Mouse (Mus musculus): ENCODE measurements around the gene Rnf150. TPM values are rescaled to one million over a fixed set of nuclear protein-coding genes. Genes with fewer than 3 reads are reported as not detected.
A peak's percentile ranks its signal among the peaks of the same experiment; 100 is the strongest.

The Rnf150 gene
- polyA plus RNA-seq, 1 experiment from 2014 or later: 0.17 TPM

- H3K9ac ChIP-seq: peak overlapping the region; percentile 51
- no peak overlapping the region for H3K27ac ChIP-seq
- H3K9me3 ChIP-seq (replicated peaks): no peaks in the 10 kb centered on the region
- H3K4me3 ChIP-seq: peak overlapping the region; percentile 61
- H3K36me3 ChIP-seq: no peaks in the 10 kb centered on the region
- H3K4me2 ChIP-seq: peak overlapping the region; percentile 87
- ATAC-seq: peak; percentile 37; the same call in 1 of the 2 replicates
- peaks cover 46% of the 10 kb centered on the region for H3K27me3 ChIP-seq (replicated peaks)
- under 1% methylated on average over 80 of the region's 80 CpGs for WGBS (ENCODE audit: insufficient replicate concordance)
- H3K4me1 ChIP-seq: peaks cover 3% of the 10 kb centered on the region; the same call in 1 of the 2 replicates
Observed at GRCm38 (mm10) chr8:82863745-82864520, 777 bp downstream of the Rnf150 start.

- no peak overlapping the region; the same call in 1 of the 2 replicates for H3K9ac ChIP-seq
- H3K36me3 ChIP-seq: no peaks in the 10 kb centered on the region
- H3K27me3 ChIP-seq (replicated peaks): peaks cover 46% of the 10 kb centered on the region
- H3K9me3 ChIP-seq (replicated peaks): no peaks in the 10 kb centered on the region
- ATAC-seq: no peak
- peak overlapping the region; percentile 61 for H3K4me3 ChIP-seq
- H3K4me2 ChIP-seq: peak overlapping the region; percentile 87
- H3K27ac ChIP-seq: no peak overlapping the region
- peaks cover 3% of the 10 kb centered on the region; the same call in 1 of the 2 replicates for H3K4me1 ChIP-seq
- WGBS (ENCODE audit: insufficient replicate concordance): 6% methylated on average over 10 of the region's 10 CpGs
Observed at GRCm38 (mm10) chr8:82864521-82864818, 1.3 kb downstream of the Rnf150 start.

DNA sequence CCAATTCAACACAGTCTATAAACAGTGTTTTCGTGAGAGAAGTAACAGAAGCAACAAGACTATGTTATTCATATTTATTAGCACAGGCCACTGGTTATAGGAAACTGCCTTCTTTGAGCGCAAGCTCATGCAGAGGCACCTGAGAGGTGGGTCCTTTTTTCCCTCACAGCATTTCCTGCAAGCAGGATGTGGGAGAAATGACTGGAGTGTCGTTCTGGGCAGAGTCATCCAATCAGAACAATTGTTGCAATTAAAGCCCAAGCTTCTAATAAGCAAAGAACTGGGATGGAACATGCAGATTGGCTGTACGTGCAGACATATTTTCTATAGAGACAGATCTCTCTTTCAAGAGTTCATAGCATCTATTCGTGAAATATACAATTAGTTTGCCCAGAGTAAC is 2.1 kb downstream of the Rnf150 start:
- H3K4me3 ChIP-seq: no peak overlapping the region
- no peak overlapping the region for H3K9ac ChIP-seq
- H3K27me3 ChIP-seq (replicated peaks): peaks cover 46% of the 10 kb centered on the region
- no peak overlapping the region for H3K27ac ChIP-seq
- no peak for ATAC-seq
- WGBS (ENCODE audit: insufficient replicate concordance): 43% methylated on average over 5 of the region's 5 CpGs
- no peaks in the 10 kb centered on the region for H3K9me3 ChIP-seq (replicated peaks)
- H3K4me2 ChIP-seq: peak overlapping the region; percentile 87; the same call in 1 of the 2 replicates
- H3K36me3 ChIP-seq: no peaks in the 10 kb centered on the region
- H3K4me1 ChIP-seq: peaks cover 3% of the 10 kb centered on the region; the same call in 1 of the 2 replicates

- no peak overlapping the region for H3K27ac ChIP-seq
- H3K9me3 ChIP-seq (replicated peaks): no peaks in the 10 kb centered on the region
- no peaks in the 10 kb centered on the region for H3K36me3 ChIP-seq
- no peak overlapping the region for H3K9ac ChIP-seq
- no peak for ATAC-seq
- H3K27me3 ChIP-seq (replicated peaks): peaks cover 46% of the 10 kb centered on the region
- H3K4me1 ChIP-seq: peaks cover 3% of the 10 kb centered on the region; the same call in 1 of the 2 replicates
- WGBS (ENCODE audit: insufficient replicate concordance): 49% methylated on average over 1 of the region's 1 CpGs
- H3K4me2 ChIP-seq: no peak overlapping the region
- H3K4me3 ChIP-seq: no peak overlapping the region
Observed at GRCm38 (mm10) chr8:82866251-82866650, 3.1 kb downstream of the Rnf150 start.

- Histone ChIP-seq H3K4me3 (no peak overlapping the region), H3K27ac (no peak overlapping the region), H3K36me3 (no peaks in the 10 kb centered on the region), H3K27me3 (replicated peaks) (peaks cover 4% of the 10 kb centered on the region), H3K9ac (no peak overlapping the region), H3K9me3 (replicated peaks) (no peaks in the 10 kb centered on the region), H3K4me1 (no peaks in the 10 kb centered on the region), H3K4me2 (no peak overlapping the region)
- no peak for ATAC-seq
- 62% methylated on average over 4 of the region's 4 CpGs for WGBS (ENCODE audit: insufficient replicate concordance)
Observed at GRCm38 (mm10) chr8:82870840-82871490, 7.8 kb downstream of the Rnf150 start.

DNA sequence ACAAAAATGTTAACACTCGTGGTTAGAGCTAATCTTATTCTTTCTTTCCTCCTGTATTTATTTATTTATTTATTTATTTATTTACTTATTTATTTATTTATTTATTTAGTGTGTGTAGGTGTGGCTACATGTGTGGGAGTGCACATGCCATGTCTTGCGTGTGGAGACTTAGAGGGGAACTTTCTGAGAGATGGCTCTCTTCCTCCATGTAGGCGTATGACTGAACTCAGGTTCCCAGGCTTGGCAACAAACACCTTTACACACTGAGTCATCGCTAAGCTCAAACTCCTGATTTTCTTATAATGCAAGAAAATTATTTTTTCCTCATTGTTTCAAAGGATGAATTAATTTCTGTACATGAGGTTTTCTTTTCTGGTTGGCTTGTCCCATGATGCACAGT is 8.8 kb downstream of the Rnf150 start:
- Histone ChIP-seq H3K36me3 (no peaks in the 10 kb centered on the region), H3K4me3 (no peak overlapping the region), H3K27ac (no peak overlapping the region), H3K27me3 (replicated peaks) (no peaks in the 10 kb centered on the region; the same call in 1 of the 2 replicates), H3K4me2 (no peak overlapping the region), H3K9ac (no peak overlapping the region), H3K4me1 (no peaks in the 10 kb centered on the region), H3K9me3 (replicated peaks) (no peaks in the 10 kb centered on the region)
- 57% methylated on average over 4 of the region's 4 CpGs for WGBS (ENCODE audit: insufficient replicate concordance)
- no peak for ATAC-seq

GRCm38 (mm10) chr8:82874102-82874501 is 10.9 kb downstream of the Rnf150 start:
- Histone ChIP-seq H3K4me3 (no peak overlapping the region), H3K27me3 (replicated peaks) (no peaks in the 10 kb centered on the region), H3K4me2 (no peak overlapping the region), H3K9ac (no peak overlapping the region), H3K4me1 (no peaks in the 10 kb centered on the region), H3K36me3 (no peaks in the 10 kb centered on the region), H3K9me3 (replicated peaks) (no peaks in the 10 kb centered on the region), H3K27ac (no peak overlapping the region)
- no peak for ATAC-seq
- WGBS (ENCODE audit: insufficient replicate concordance): 65% methylated on average over 2 of the region's 2 CpGs

DNA sequence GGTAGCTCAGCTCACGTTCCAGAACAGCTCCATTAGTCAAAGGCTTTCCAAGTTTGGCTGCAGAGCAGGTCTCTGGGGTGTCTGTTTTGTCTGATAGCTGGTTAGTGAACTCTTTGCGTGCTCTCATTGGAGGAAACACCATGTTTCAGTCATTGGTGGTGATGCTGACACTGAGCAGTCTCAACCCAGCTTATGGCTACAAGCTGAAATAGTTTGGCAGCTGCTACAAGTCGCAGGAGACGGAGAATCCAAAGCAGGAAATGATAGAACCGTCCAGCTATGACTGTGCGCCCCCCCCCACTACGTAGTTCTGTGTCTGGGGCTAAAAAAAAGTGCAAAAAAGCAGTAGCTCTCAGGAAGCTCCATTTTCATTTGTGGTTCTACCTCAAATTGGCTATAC is 12.0 kb downstream of the Rnf150 start:
- no peak overlapping the region for H3K27ac ChIP-seq
- H3K4me3 ChIP-seq: no peak overlapping the region
- H3K9ac ChIP-seq: no peak overlapping the region
- H3K9me3 ChIP-seq (replicated peaks): no peaks in the 10 kb centered on the region
- no peaks in the 10 kb centered on the region for H3K4me1 ChIP-seq
- WGBS (ENCODE audit: insufficient replicate concordance): 38% methylated on average over 7 of the region's 7 CpGs
- no peaks in the 10 kb centered on the region for H3K27me3 ChIP-seq (replicated peaks)
- no peak for ATAC-seq
- no peak overlapping the region for H3K4me2 ChIP-seq
- H3K36me3 ChIP-seq: no peaks in the 10 kb centered on the region

DNA sequence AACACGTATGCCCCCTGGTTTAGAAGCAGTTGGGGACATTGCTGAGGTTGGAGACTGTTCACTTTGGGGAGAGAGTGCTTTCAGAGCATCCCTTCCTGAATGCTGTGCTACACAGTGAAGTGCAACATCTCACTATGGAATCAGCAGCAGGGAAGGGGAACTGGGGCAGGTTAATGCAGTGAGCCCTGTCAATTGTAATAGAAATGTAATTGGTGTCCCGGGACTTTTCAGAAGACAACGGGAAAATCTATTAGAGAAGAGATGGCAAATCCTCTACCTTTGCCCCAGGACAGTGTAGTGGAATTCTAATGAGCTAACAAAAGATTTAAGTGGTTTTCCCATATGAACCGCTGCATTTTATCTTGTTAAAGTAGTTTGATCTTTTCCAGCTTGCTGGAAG is 21.3 kb downstream of the Rnf150 start:
- Histone ChIP-seq H3K27ac (no peak overlapping the region), H3K36me3 (no peaks in the 10 kb centered on the region), H3K9me3 (replicated peaks) (no peaks in the 10 kb centered on the region), H3K9ac (no peak overlapping the region), H3K4me1 (no peaks in the 10 kb centered on the region), H3K4me3 (no peak overlapping the region), H3K27me3 (replicated peaks) (no peaks in the 10 kb centered on the region), H3K4me2 (no peak overlapping the region)
- ATAC-seq: no peak
- 52% methylated on average over 4 of the region's 4 CpGs for WGBS (ENCODE audit: insufficient replicate concordance)

- 72% methylated on average over 4 of the region's 4 CpGs for WGBS (ENCODE audit: insufficient replicate concordance)
- Histone ChIP-seq H3K4me3 (no peak overlapping the region), H3K9ac (no peak overlapping the region)
Observed at GRCm38 (mm10) chr8:82887234-82887633, 24.1 kb downstream of the Rnf150 start.

DNA sequence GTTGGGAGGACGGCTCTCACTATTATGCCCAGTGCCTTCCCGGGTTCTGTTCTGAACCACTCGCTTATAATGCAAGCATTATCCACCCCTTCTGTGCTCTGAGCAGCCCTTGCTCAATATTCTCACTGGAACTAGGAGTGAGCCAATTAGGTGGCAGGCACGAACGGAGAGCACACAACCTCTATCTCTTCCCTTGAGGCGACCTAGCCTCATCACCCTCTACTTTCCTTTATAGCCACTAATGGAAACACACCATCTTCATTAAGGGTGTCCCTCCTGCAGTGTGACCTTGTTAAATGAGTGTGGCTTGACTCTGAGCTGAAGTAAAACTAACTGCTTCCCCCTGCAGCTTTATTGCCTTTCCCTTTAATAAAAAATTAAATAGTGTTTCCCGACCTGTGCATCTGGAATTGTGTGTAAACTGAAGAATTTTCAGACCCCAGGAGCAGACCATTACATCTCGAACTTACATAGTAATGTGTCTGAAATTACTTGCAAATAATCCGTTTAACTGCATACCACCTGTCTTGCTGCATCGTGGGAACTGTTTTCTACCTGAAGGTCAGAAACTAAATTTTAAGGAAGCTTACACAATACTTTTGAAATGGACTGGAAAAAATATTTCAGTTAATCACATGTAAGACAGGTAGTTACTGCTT is 26.0 kb downstream of the Rnf150 start:
- Histone ChIP-seq H3K4me3 (no peak overlapping the region), H3K4me2 (no peak overlapping the region), H3K9me3 (replicated peaks) (no peaks in the 10 kb centered on the region), H3K36me3 (no peaks in the 10 kb centered on the region), H3K9ac (no peak overlapping the region), H3K27ac (no peak overlapping the region), H3K4me1 (no peaks in the 10 kb centered on the region), H3K27me3 (replicated peaks) (no peaks in the 10 kb centered on the region)
- ATAC-seq: no peak
- 64% methylated on average over 10 of the region's 10 CpGs for WGBS (ENCODE audit: insufficient replicate concordance)

More at GRCm38 (mm10) chr8:82887234-82887633, 24.1 kb downstream of the Rnf150 start:
- no peaks in the 10 kb centered on the region for H3K9me3 ChIP-seq (replicated peaks)
- H3K27me3 ChIP-seq (replicated peaks): no peaks in the 10 kb centered on the region
- H3K4me2 ChIP-seq: no peak overlapping the region
- no peak for ATAC-seq
- no peaks in the 10 kb centered on the region for H3K36me3 ChIP-seq
- H3K27ac ChIP-seq: no peak overlapping the region
- no peaks in the 10 kb centered on the region for H3K4me1 ChIP-seq

- no peaks in the 10 kb centered on the region for H3K27me3 ChIP-seq (replicated peaks)
- no peaks in the 10 kb centered on the region for H3K9me3 ChIP-seq (replicated peaks)
- no peak overlapping the region for H3K4me2 ChIP-seq
- H3K4me3 ChIP-seq: no peak overlapping the region
- H3K4me1 ChIP-seq: no peaks in the 10 kb centered on the region
- no peak overlapping the region for H3K27ac ChIP-seq
- ATAC-seq: no peak
- H3K9ac ChIP-seq: no peak overlapping the region
- no peaks in the 10 kb centered on the region for H3K36me3 ChIP-seq
- WGBS (ENCODE audit: insufficient replicate concordance): 66% methylated on average over 4 of the region's 4 CpGs
Observed at GRCm38 (mm10) chr8:82895091-82895490, 31.9 kb downstream of the Rnf150 start.

Data from liver, embryonic 12.5 days (tissue).